Mouse (Mus musculus): ENCODE measurements at regions not wholly inside any gene's neighbourhood (a gene's known extent, or its start where the extent isn't known, plus 50 kb on each side); places are given as distances from the start of the nearest gene placed in this dataset.

DNA sequence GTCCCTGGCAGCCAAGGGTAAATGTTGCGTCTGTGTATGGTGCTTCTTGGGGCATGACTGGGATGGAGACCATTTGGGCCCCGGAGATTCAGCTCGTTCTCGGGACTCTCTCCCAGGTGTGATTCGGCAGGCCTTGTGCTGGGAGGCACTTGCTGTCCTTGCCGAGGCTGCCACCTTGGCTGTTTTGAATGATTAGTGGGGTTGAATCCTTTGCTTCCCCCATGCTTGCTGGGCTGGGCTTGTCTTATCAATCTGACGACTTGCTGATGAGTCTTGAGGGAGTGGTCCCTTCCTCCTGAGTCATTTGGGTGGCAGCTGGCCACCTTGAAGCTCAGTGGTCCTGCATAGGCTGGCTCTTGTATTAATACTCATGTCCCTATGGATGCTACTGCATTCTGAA, 52.0 kb upstream of the Eef2kmt start:
- TF ChIP-seq CTCF (IDR thresholded peaks at IDR 0.05; ENCODE audit: insufficient read depth, low read length) (no peak), POLR2A (IDR thresholded peaks at IDR 0.05; ENCODE audit: borderline replicate concordance, extremely low read depth, low read depth, low read length) (no peak)
